12 mouse cellular contexts compared by ENCODE assay signal in the genomic region with DNA sequence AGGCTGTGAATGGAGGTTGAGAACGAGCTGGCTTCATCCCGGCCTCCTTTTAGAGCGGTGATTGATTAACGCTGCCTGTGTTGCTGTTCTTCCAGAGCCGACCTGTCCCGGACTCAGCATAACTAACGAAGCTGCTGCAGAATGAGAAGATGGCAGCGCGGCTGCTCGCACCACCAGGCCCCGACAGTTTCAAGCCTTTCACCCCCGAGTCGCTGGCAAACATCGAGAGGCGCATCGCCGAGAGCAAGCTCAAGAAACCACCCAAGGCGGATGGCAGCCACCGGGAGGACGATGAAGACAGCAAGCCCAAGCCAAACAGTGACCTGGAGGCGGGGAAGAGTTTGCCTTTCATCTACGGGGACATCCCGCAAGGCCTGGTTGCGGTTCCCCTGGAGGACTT.
A peak's percentile ranks its signal among the peaks of the same experiment; 100 is the strongest.
DNase-seq lines count a peak whose midpoint lies in the region; ATAC-seq lines count a peak whose summit lies in the region.
"Had no signal": no experiment of that assay in that cellular context is flagged by ENCODE, and none has a peak within 500 bp of the region (broad histone marks: within the 10 kb centered on the region; RNA-seq: fewer than 3 reads in every experiment).

No protein-coding gene starts in this region.

- no peak overlapping the region for H3K27ac ChIP-seq in kidney, embryonic 15.5 days
- no peak overlapping the region for H3K27ac ChIP-seq in embryonic facial prominence, embryonic 12.5 days
- H3K27ac ChIP-seq in hindbrain, embryonic 16.5 days (ENCODE audit: low read depth, low read length): no peak overlapping the region
- no peak overlapping the region for H3K27ac ChIP-seq in midbrain, embryonic 15.5 days

- H3K9me3 ChIP-seq in kidney, embryonic 15.5 days (replicated peaks): no peaks in the 10 kb centered on the region
- no peaks in the 10 kb centered on the region for H3K9me3 ChIP-seq in embryonic facial prominence, embryonic 12.5 days
- no peaks in the 10 kb centered on the region for H3K9me3 ChIP-seq in hindbrain, embryonic 16.5 days (ENCODE audit: control insufficient read depth, low read length)
- H3K9me3 ChIP-seq in midbrain, embryonic 15.5 days: no peaks in the 10 kb centered on the region

- peaks cover 14% of the 10 kb centered on the region for H3K36me3 ChIP-seq in kidney, embryonic 15.5 days
- H3K36me3 ChIP-seq in embryonic facial prominence, embryonic 12.5 days: no peaks in the 10 kb centered on the region
- peaks cover 9% of the 10 kb centered on the region for H3K36me3 ChIP-seq in hindbrain, embryonic 16.5 days (ENCODE audit: control insufficient read depth, insufficient read depth, low read length)
- H3K36me3 ChIP-seq in midbrain, embryonic 15.5 days (replicated peaks): 0 out of 2 replicates have a peak, but pooled peaks cover 3% of the 10 kb centered on the region

- WGBS in kidney, embryonic 15.5 days: 50% methylated on average over 24 of the region's 24 CpGs
- WGBS in embryonic facial prominence, embryonic 12.5 days: 64% methylated on average over 24 of the region's 24 CpGs
- WGBS in hindbrain, embryonic 16.5 days: 52% methylated on average over 24 of the region's 24 CpGs
- WGBS in midbrain, embryonic 15.5 days: 76% methylated on average over 24 of the region's 24 CpGs

- H3K27me3 ChIP-seq in kidney, embryonic 15.5 days: no peaks in the 10 kb centered on the region
- H3K27me3 ChIP-seq in embryonic facial prominence, embryonic 12.5 days: no peaks in the 10 kb centered on the region
- H3K27me3 ChIP-seq in hindbrain, embryonic 16.5 days (replicated peaks; ENCODE audit: control insufficient read depth, insufficient read depth, low read length): no peaks in the 10 kb centered on the region
- H3K27me3 ChIP-seq in midbrain, embryonic 15.5 days (replicated peaks): no peaks in the 10 kb centered on the region

- H3K4me2 ChIP-seq in kidney, embryonic 15.5 days: peak overlapping the region; percentile 44
- H3K4me2 ChIP-seq in embryonic facial prominence, embryonic 12.5 days (replicated peaks): peak overlapping the region; percentile 20
- H3K4me2 ChIP-seq in hindbrain, embryonic 16.5 days (ENCODE audit: low read length): peak overlapping the region; percentile 30; the same call in 1 of the 2 replicates
- H3K4me2 ChIP-seq in midbrain, embryonic 15.5 days: 0 out of 2 replicates have a peak overlapping the region, but pooled peaks have one; percentile 9

- H3K4me3 ChIP-seq in kidney, embryonic 15.5 days (replicated peaks): peak overlapping the region; percentile 28
- H3K4me3 ChIP-seq in embryonic facial prominence, embryonic 12.5 days: peak overlapping the region; percentile 16
- no peak overlapping the region for H3K4me3 ChIP-seq in hindbrain, embryonic 16.5 days (ENCODE audit: low read length)
- no peak overlapping the region for H3K4me3 ChIP-seq in midbrain, embryonic 15.5 days
- H3K4me3 ChIP-seq: erythroblast, embryonic 14.5 days had no signal

- no peak for DNase-seq in kidney, adult 8-10 months
- no peak for DNase-seq in layer of hippocampus, postnatal 25 days (ENCODE audit: extremely low spot score in 1 of 2, low spot score in 1 of 2)
- DNase-seq in layer of hippocampus, postnatal 36 days: no peak
- DNase-seq in layer of hippocampus, adult 18-20 months (ENCODE audit: low spot score in 2 of 2): no peak
- DNase-seq: heart, postnatal 10 days; left cerebral cortex, postnatal 4 days; right cerebral cortex, postnatal 14 days had no signal

- no peak for ATAC-seq in kidney, embryonic 15.5 days (replicated peaks; ENCODE audit: low FRiP score)
- ATAC-seq in embryonic facial prominence, embryonic 12.5 days (ENCODE audit: insufficient number of reproducible peaks, insufficient read depth, low FRiP score, low TSS enrichment): no peak
- ATAC-seq in hindbrain, embryonic 16.5 days: peak; percentile 29; the same call in 1 of the 2 replicates
- ATAC-seq in midbrain, embryonic 15.5 days (replicated peaks): no peak

- peaks cover 19% of the 10 kb centered on the region for H3K4me1 ChIP-seq in kidney, embryonic 15.5 days
- peaks cover 7% of the 10 kb centered on the region for H3K4me1 ChIP-seq in embryonic facial prominence, embryonic 12.5 days
- H3K4me1 ChIP-seq in hindbrain, embryonic 16.5 days (ENCODE audit: control insufficient read depth, insufficient read depth, low read depth, low read length): peaks cover 3% of the 10 kb centered on the region; the same call in 1 of the 2 replicates
- H3K4me1 ChIP-seq in midbrain, embryonic 15.5 days: peaks cover 7% of the 10 kb centered on the region; the same call in 1 of the 2 replicates

- H3K9ac ChIP-seq in kidney, embryonic 15.5 days: no peak overlapping the region
- no peak overlapping the region for H3K9ac ChIP-seq in embryonic facial prominence, embryonic 12.5 days
- H3K9ac ChIP-seq in hindbrain, embryonic 16.5 days (ENCODE audit: low read depth, low read length): peak overlapping the region; percentile 25
- H3K9ac ChIP-seq in midbrain, embryonic 15.5 days: no peak overlapping the region

Comparison
In these comparisons a context has a peak if more than half of its experiments do, and no peak if none do; other contexts are left out.
1. H3K4me3 ChIP-seq: peak in kidney, embryonic 15.5 days (single experiment) and embryonic facial prominence, embryonic 12.5 days (single experiment); none in hindbrain, embryonic 16.5 days (single experiment) and midbrain, embryonic 15.5 days (single experiment).
2. Peak in every context shown above with its lines, with median percentiles within 50 percentile points of each other: H3K4me2 ChIP-seq.